Mouse (Mus musculus) testis, adult 2 months (tissue): ENCODE measurements around the gene Fcgr1.

Experiments used
- CTCF ChIP-seq: fragments of 200-500 bp; IDR thresholded peaks from 2 replicates; pipeline ENCODE4 v1.5.1; 2012; ENCODE audit warnings: low read depth, mild to moderate bottlenecking, inconsistent platforms, low read length, moderate library complexity; ENCODE audit not compliant: control insufficient read depth, insufficient read depth, insufficient replicate concordance
- POLR2A ChIP-seq: fragments of 200-500 bp; IDR thresholded peaks from 2 replicates; pipeline ENCODE4 v1.6.1; 2012; ENCODE audit warnings: low read depth, mild to moderate bottlenecking, inconsistent platforms, low read length, moderate library complexity; ENCODE audit not compliant: control insufficient read depth

GRCm38 (mm10) chr3:96237904-96238511 is 55.8 kb downstream of the Fcgr1 start:
- TF ChIP-seq CTCF (no peak), POLR2A (no peak)
